Mouse (Mus musculus) midbrain, embryonic 10.5 days (tissue): ENCODE measurements around the gene Aplp2. TPM values are rescaled to one million over a fixed set of nuclear protein-coding genes. Genes with fewer than 3 reads are reported as not detected.

Experiments used
- DNase-seq: peaks from one replicate; pipeline ENCODE4 v3.0.0-alpha.2; 2017; ENCODE audit warnings: low spot score
- H3K27ac ChIP-seq: fragments of 300-500 bp; sonication (generic); replicated peaks from 2 replicates; pipeline ENCODE4 v1.5.1; 2016; ENCODE audit warnings: mild to moderate bottlenecking
- H3K27me3 ChIP-seq: fragments of 300-500 bp; sonication (generic); 2 replicates; pipeline ENCODE4 v1.6.1; 2016; ENCODE audit warnings: low read depth, mild to moderate bottlenecking; ENCODE audit not compliant: poor library complexity, severe bottlenecking
- H3K36me3 ChIP-seq: fragments of 300-500 bp; sonication (generic); 2 replicates; pipeline ENCODE4 v1.6.1; 2016; ENCODE audit warnings: mild to moderate bottlenecking, moderate library complexity
- H3K4me1 ChIP-seq: fragments of 300-500 bp; sonication (generic); 2 replicates; pipeline ENCODE4 v1.6.1; 2016
- H3K4me3 ChIP-seq: fragments of 300-500 bp; sonication (generic); 2 replicates; pipeline ENCODE4 v1.5.1; 2016; ENCODE audit warnings: mild to moderate bottlenecking, moderate library complexity
- H3K9me3 ChIP-seq: fragments of 300-500 bp; sonication (generic); replicated peaks from 2 replicates; pipeline ENCODE4 v1.6.1; 2016; ENCODE audit warnings: mild to moderate bottlenecking
- WGBS: fragments of 180-500 bp; shearing (Covaris S2); methylation state at CpG from one replicate; pipeline ENCODE4 v1.1.7; 2016; 5-methylcytosine and 5-hydroxymethylcytosine counted together
- polyA plus RNA-seq: library from polyadenylated mRNA; unstranded; fragments of >200 nt; fragmentation: Nextera tagmentation; extraction: Ambion mirVana; gene quantifications from 2 replicates; pipeline ENCODE4 v1.2.1, GENCODE M21; 2016

Gene Aplp2
- polyA plus RNA-seq, 1 experiment from 2014 or later, result 226 TPM

GRCm38 (mm10) chr9:31108464-31108863 lies 103.2 kb downstream of the Aplp2 start:
- no peak for DNase-seq
- Histone ChIP-seq H3K36me3 (no peaks in the 10 kb centered on the region), H3K4me1 (no peaks in the 10 kb centered on the region), H3K4me3 (no peak overlapping the region), H3K27ac (no peak overlapping the region), H3K9me3 (no peaks in the 10 kb centered on the region), H3K27me3 (no peaks in the 10 kb centered on the region)
- 89% methylated on average over 8 of the region's 8 CpGs for WGBS

Other genes starting within 250 kb of the Aplp2 start
- 3.6 and 4.4 TPM in 2 replicates for gene Zbtb44, start 181.2 kb downstream of the Aplp2 start, polyA plus RNA-seq
- 2.5 and 2.7 TPM in 2 replicates for gene St14, start 80.0 kb downstream of the Aplp2 start, polyA plus RNA-seq
- gene Prdm10, start 68.7 kb upstream of the Aplp2 start, polyA plus RNA-seq, result 7.3 and 8.7 TPM in 2 replicates
- gene Nfrkb, start 174.4 kb upstream of the Aplp2 start, polyA plus RNA-seq, result 18.4 and 24.8 TPM in 2 replicates